Mouse (Mus musculus) hindbrain, embryonic 10.5 days (tissue): ENCODE data around the gene Dcps. TPM values are rescaled to one million over a fixed set of nuclear protein-coding genes. Genes with fewer than 3 reads are reported as not detected.
A peak's percentile ranks its signal among the peaks of the same experiment; 100 is the strongest.

Experiments
- DNase-seq: peaks from one replicate; pipeline ENCODE4 v3.0.0-alpha.2; 2017; ENCODE audit warnings: low spot score
- H3K27ac ChIP-seq: fragments of 300-500 bp; sonication (generic); 2 replicates; pipeline ENCODE4 v1.5.1; 2016; ENCODE audit warnings: mild to moderate bottlenecking, moderate library complexity
- H3K27me3 ChIP-seq: fragments of 300-500 bp; sonication (generic); 2 replicates; pipeline ENCODE4 v1.6.1; 2016; ENCODE audit warnings: mild to moderate bottlenecking; ENCODE audit not compliant: poor library complexity, insufficient read depth, severe bottlenecking
- H3K36me3 ChIP-seq: fragments of 300-500 bp; sonication (generic); 2 replicates; pipeline ENCODE4 v1.6.1; 2016; ENCODE audit warnings: mild to moderate bottlenecking, moderate library complexity
- H3K4me1 ChIP-seq: fragments of 300-500 bp; sonication (generic); replicated peaks from 2 replicates; pipeline ENCODE4 v1.6.1; 2016; ENCODE audit warnings: mild to moderate bottlenecking
- H3K4me3 ChIP-seq: fragments of 300-500 bp; sonication (generic); 2 replicates; pipeline ENCODE4 v1.5.1; 2016; ENCODE audit warnings: mild to moderate bottlenecking, moderate library complexity
- H3K9me3 ChIP-seq: fragments of 300-500 bp; sonication (generic); 2 replicates; pipeline ENCODE4 v1.6.1; 2016; ENCODE audit warnings: mild to moderate bottlenecking, moderate library complexity
- WGBS: fragments of 180-500 bp; shearing (Covaris S2); methylation state at CpG from one replicate; pipeline ENCODE4 v1.1.7; 2016; 5-methylcytosine and 5-hydroxymethylcytosine counted together
- polyA plus RNA-seq: library from polyadenylated mRNA; unstranded; fragments of >200 nt; fragmentation: Nextera tagmentation; extraction: Ambion mirVana; gene quantifications from 2 replicates; pipeline ENCODE4 v1.2.1, GENCODE M21; 2016

Gene Dcps
- polyA plus RNA-seq = 99.8 and 101 TPM in 2 replicates

DNA sequence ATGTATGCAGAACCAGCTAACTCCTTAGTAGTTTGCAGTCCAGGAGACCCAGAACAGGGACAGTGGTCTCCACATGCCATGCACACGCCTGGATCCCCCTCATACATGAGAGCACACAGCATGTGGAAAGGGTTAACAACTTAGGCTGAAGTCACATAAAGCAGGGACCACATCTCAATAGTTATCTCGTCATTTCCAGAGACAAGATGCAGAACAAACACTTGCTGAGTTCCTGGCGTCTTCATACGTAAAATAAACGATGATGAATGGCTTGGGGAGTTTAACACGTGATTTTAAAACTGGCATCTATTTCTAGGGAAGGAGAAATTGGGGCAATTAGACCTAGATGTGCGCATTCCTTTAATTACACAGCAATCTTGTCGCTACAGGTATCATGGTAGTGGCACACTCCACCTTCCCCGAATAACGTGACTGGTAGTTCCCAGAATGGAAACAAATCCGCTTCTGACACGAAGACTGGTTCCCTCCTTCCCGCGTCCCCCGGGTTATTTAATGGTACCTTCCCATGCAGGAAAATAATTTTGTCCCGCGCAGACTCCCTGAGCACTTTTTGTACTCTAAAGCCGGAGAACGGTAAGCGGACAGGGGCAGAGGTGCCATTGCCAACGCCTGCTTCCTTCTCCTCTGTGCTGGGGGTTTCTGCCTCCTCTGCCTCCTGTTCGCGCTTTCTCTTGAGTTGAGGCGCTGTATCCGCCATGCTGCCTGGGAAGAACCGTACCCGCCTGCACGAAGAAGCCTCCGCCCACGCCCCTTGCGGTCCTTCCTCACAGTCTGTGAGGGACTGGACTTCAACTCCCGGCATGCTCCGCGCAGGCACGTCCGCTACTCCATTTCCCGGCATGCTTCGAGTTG, at the start of gene Dcps:
Gene Dcps (minus strand): TSS at position 811 of the 873 bp plus-strand sequence.
- H3K36me3 ChIP-seq = peaks cover 8% of the 10 kb centered on the region
- peaks cover 13% of the 10 kb centered on the region for H3K4me1 ChIP-seq
- peak within 1 kb of the TSS; percentile 94 for H3K27ac ChIP-seq
- H3K27me3 ChIP-seq = no peaks in the 10 kb centered on the region
- under 1% methylated on average over 38 of the region's 38 CpGs for WGBS
- DNase-seq = peak; percentile 93
- no peaks in the 10 kb centered on the region for H3K9me3 ChIP-seq
- peak within 1 kb of the TSS; percentile 72 for H3K4me3 ChIP-seq

- Histone ChIP-seq H3K27ac (no peak overlapping the region), H3K36me3 (peaks cover 85% of the 10 kb centered on the region), H3K27me3 (no peaks in the 10 kb centered on the region), H3K4me3 (no peak overlapping the region), H3K4me1 (no peaks in the 10 kb centered on the region), H3K9me3 (no peaks in the 10 kb centered on the region)
- WGBS = 97% methylated on average over 3 of the region's 3 CpGs
- DNase-seq = no peak
These were observed 47.6 kb upstream of the Dcps start for GRCm38 (mm10) chr9:35223466-35223865.

GRCm38 (mm10) chr9:35217963-35218362, 42.1 kb upstream of the Dcps start:
- no peaks in the 10 kb centered on the region for H3K4me1 ChIP-seq
- H3K36me3 ChIP-seq = peaks cover 100% of the 10 kb centered on the region
- no peaks in the 10 kb centered on the region for H3K27me3 ChIP-seq
- no peak overlapping the region for H3K4me3 ChIP-seq
- 82% methylated on average over 1 of the region's 1 CpGs for WGBS
- no peak for DNase-seq
- H3K27ac ChIP-seq = no peak overlapping the region
- no peaks in the 10 kb centered on the region for H3K9me3 ChIP-seq

DNA sequence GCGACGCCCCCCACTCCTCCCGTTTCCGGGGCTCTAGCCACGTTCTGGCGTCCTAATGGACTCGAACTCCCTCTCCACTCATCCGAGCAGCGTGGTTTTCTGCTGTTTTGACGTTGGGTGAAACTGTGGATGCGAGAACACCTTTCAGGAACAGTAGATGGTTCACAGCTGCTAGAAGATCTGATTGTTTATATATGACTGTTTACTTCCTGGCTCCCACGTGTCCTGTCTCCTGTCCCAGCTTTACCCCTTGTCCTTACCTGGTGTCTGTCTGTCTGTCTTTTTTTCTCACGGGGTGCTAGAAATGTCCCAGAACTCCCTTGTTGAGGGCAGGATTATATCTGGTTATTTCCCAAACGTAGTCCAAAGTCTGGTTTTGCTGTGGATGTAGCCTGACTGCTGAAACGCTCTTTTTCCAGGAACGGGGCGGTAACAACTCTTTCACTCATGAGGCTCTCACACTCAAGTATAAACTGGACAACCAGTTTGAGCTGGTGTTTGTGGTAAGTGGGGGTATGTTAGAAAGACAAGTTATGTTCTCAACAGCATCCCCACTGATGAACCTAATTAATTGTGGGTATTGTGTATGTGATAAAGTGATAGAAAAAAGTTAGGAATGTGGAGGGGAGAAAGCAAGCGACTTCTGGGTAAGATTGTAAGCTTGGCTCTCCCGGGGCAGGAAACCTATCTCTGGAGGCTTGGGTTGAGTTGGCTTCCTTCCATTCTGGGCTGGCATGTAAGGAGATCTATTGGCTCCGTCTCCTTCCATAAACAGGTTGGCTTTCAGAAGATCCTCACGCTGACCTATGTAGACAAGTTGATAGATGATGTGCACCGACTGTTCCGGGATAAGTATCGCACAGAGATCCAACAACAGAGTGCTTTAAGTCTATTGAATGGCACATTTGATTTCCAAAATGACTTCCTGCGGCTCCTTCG, 36.0 kb upstream of the Dcps start:
- no peak for DNase-seq
- H3K27ac ChIP-seq = peak overlapping the region; percentile 94
- no peaks in the 10 kb centered on the region for H3K9me3 ChIP-seq
- H3K36me3 ChIP-seq = peaks cover 68% of the 10 kb centered on the region
- H3K4me3 ChIP-seq = peak overlapping the region; percentile 80
- WGBS = 37% methylated on average over 26 of the region's 26 CpGs
- H3K4me1 ChIP-seq = peaks cover 22% of the 10 kb centered on the region
- H3K27me3 ChIP-seq = no peaks in the 10 kb centered on the region

DNA sequence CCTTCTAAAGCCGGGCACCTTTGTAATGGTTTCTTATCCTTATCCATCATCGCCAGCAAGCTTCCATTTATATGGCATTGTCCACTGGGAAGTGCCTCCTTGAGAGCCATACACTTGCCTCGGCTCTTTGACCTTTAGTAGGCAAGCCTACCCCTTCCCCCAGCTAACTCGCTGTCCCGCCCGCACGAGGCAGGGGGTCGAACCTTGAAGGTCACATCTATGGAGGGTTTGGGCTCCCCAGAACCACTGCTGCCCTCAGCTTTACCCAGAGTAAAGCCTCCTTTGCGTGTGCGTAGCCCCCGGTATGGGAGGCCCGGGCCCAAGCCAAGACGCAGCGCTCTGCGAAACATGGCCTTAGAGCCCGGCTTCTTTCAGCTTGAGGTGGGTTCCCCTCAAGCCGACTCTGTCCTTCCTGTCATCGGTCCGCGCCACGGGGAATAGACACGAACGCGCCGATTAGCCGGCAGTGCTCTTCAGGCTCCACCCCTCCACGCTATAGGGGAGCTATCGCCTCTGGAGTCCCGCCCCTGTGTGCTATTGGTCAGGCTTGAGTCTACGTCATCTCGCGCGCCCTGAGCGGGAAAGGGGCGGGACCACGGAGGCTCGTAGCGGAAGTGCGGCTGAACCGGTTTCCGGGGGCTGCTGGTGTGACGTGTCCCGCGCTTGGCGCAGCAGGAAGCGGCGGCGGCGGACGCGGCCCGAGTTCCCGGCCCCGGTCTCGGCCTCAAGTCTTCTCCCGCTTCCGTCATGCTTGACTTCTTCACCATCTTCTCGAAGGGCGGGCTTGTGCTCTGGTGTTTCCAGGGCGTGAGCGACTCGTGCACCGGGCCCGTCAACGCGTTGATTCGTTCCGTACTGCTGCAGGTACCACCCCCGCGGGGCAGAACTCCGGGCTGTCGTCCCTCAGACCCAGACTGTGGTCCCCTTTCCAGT, 34.9 kb upstream of the Dcps start, which contains the start of gene Foxred1:
Gene Foxred1 (minus strand): TSS at position 514 of the 933 bp plus-strand sequence.
- Histone ChIP-seq H3K9me3 (no peaks in the 10 kb centered on the region), H3K4me1 (peaks cover 22% of the 10 kb centered on the region), H3K4me3 (peak within 1 kb of the TSS; percentile 80), H3K27me3 (no peaks in the 10 kb centered on the region), H3K27ac (peak within 1 kb of the TSS; percentile 94), H3K36me3 (peaks cover 68% of the 10 kb centered on the region)
- WGBS = 1% methylated on average over 72 of the region's 72 CpGs
- DNase-seq = peak; percentile 99

DNA sequence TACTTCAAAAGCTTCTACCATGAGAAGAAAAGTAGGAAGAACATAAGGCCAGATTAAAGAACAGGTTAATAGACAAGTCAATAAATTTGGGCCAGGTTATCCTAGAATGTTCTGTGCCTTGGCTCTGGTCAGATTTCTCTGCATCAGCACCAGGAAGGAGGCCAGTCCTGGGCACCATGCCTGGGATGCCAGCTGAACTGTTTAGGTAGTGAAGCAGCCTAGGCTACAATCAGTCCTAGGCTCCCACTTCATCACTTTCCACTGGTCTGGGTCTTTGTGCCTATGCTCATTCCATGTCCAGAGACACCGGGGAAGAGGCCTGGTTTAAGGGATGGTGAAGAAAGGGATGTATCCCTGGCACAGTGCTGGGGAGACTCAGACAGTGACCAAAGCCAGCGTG, 28.6 kb upstream of the Dcps start:
- Histone ChIP-seq H3K4me3 (no peak overlapping the region), H3K27me3 (no peaks in the 10 kb centered on the region), H3K27ac (no peak overlapping the region), H3K4me1 (peaks cover 11% of the 10 kb centered on the region), H3K36me3 (peaks cover 55% of the 10 kb centered on the region), H3K9me3 (no peaks in the 10 kb centered on the region)
- DNase-seq = no peak
- 91% methylated on average over 2 of the region's 2 CpGs for whole genome bisulfite sequencing

DNA sequence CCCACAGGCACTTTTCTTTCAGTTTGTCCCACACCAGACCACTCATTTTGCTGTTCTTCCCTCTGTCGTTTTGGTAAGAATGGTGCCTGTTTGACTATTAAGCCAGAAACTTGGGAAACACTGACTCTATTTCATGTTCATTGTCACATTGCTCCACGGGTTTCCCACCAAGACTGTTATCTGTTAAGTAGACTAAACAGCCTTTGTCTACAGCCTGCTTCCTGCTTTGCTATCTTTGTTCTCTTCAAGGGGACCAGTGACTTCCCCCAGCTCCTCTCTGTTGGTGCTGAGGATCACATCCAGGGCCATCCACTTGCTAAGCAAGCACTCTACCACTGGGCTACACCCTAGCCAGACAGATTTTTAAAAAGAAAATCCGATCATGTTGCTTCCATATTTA, 27.7 kb upstream of the Dcps start:
- H3K4me1 ChIP-seq = peaks cover 19% of the 10 kb centered on the region
- DNase-seq = no peak
- H3K4me3 ChIP-seq = no peak overlapping the region
- H3K9me3 ChIP-seq = no peaks in the 10 kb centered on the region
- peaks cover 48% of the 10 kb centered on the region for H3K36me3 ChIP-seq
- H3K27ac ChIP-seq = no peak overlapping the region
- H3K27me3 ChIP-seq = no peaks in the 10 kb centered on the region
- WGBS = 71% methylated on average over 3 of the region's 3 CpGs

DNA sequence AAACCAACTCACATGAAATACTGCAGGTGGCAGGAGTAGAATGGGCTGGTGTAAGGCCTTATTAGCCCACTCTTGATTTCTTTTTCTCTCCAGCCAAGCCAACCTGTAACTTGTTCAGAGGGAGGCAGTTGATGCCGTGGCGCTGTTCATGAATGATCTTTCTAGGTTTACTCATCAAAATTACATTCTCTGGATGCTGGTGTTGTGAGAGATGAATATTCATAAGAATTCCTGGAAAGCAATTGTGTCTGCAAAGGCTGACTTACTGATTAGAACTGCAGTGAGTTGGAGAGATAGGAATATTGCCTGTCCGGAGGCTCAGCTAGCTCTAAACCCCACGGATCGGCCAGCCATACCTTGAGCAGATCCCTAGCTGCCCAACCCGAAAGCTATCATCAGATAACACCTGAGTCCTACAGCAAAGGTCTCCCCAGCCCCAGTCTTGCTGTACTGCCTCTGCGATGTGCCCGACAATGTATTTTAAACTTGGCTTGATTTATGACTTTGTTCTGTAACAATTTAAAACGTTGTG, 24.7 kb upstream of the Dcps start:
- no peak for DNase-seq
- peaks cover 22% of the 10 kb centered on the region for H3K4me1 ChIP-seq
- peak overlapping the region; percentile 77 for H3K4me3 ChIP-seq
- 69% methylated on average over 9 of the region's 9 CpGs for WGBS
- H3K9me3 ChIP-seq = no peaks in the 10 kb centered on the region
- no peaks in the 10 kb centered on the region for H3K27me3 ChIP-seq
- peaks cover 19% of the 10 kb centered on the region for H3K36me3 ChIP-seq
- H3K27ac ChIP-seq = peak overlapping the region; percentile 89

GRCm38 (mm10) chr9:35199772-35200471, 24.1 kb upstream of the Dcps start, which contains the start of the genes Srpr and Tirap:
Srpr (plus strand) TSS chr9:35200175.
Tirap (minus strand) TSS chr9:35200291.
- Histone ChIP-seq H3K4me3 (peak within 1 kb of the TSS; percentile 77), H3K27ac (peak within 1 kb of the TSS; percentile 89), H3K27me3 (no peaks in the 10 kb centered on the region), H3K36me3 (peaks cover 12% of the 10 kb centered on the region), H3K4me1 (peaks cover 22% of the 10 kb centered on the region), H3K9me3 (no peaks in the 10 kb centered on the region)
- WGBS = under 1% methylated on average over 44 of the region's 44 CpGs
- peak; percentile 94 for DNase-seq

DNA sequence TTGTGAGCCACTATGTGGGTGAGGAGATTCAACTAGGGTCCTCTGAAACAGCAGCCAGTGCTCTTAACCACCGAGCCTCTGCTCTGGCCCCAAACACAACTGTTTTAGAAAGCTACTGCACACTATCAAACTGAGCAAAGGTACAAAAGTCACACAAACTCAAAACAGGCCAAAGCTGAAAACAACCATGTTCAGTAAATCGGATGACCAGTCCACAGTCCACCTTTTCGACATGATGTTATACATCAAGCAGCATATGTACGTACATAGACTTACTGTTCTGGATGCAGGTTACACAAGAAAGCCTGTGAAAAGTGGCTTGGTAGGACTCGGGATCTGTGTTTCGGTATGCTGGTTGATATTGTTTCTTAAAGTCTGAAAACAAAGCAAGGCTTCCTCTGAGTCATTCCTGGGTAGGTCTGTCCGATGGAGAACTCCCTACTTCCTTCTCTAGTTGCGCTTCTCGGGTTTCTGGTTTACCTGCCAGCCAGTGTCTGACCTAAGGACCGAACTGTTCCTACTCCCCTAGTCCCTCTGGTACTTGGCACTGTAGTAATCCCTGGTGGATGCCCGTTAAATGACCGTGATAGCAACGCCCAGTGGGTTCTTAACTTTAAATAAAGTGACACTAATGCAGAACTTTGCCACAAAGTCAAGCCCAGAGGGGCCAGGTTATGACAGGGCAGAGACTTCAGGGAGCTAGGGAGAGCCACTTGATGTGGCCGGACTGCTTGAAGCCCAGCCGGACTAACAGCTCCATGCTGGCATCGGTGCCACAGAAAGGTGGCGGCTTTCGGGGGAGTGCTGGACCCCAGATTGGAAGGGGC, 23.3 kb upstream of the Dcps start:
- 26% methylated on average over 18 of the region's 18 CpGs for WGBS
- H3K4me3 ChIP-seq = peak overlapping the region; percentile 77
- peak overlapping the region; percentile 89 for H3K27ac ChIP-seq
- peaks cover 5% of the 10 kb centered on the region for H3K36me3 ChIP-seq
- no peaks in the 10 kb centered on the region for H3K27me3 ChIP-seq
- DNase-seq = no peak
- no peaks in the 10 kb centered on the region for H3K9me3 ChIP-seq
- peaks cover 22% of the 10 kb centered on the region for H3K4me1 ChIP-seq

DNA sequence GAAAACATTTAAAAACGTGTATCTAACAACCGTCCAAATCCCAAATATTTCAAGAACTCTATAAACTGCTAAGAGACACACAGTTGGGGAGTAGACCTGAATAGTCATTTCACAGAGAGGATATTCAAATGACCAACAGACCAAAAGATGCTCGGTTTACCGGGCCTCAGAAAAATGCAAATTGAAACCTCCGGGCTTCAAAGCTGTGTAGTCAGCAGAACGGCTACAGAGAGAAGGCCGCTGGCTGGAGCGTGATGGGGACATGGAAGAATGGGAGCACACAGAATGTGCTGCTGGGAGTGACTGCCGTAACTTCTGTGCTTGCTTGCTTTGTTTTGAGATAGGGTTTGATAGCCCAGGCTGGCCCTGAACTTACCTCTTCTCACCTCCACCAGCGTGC, 22.5 kb upstream of the Dcps start:
- Histone ChIP-seq H3K36me3 (no peaks in the 10 kb centered on the region), H3K4me3 (no peak overlapping the region)
- DNase-seq = no peak

More for the DNA sequence above, 22.5 kb upstream of the Dcps start:
- H3K9me3 ChIP-seq = no peaks in the 10 kb centered on the region
- H3K27me3 ChIP-seq = no peaks in the 10 kb centered on the region
- WGBS = 77% methylated on average over 10 of the region's 10 CpGs
- peaks cover 22% of the 10 kb centered on the region for H3K4me1 ChIP-seq
- H3K27ac ChIP-seq = no peak overlapping the region
